Mouse (Mus musculus) C2C12 (cell line): ENCODE results near the gene Prkg1.

ENCODE experiments used
- CEBPB ChIP-seq: IDR thresholded peaks from one replicate; pipeline ENCODE4 v1.6.1; 2011; ENCODE audit warnings: low read depth, mild to moderate bottlenecking, control low read depth, moderate library complexity
- CTCF ChIP-seq: IDR thresholded peaks from one replicate; pipeline ENCODE4 v1.5.1; 2011; ENCODE audit not compliant: control insufficient read depth, insufficient read depth, insufficient read length
- FOSL1 ChIP-seq: IDR thresholded peaks from one replicate; pipeline ENCODE4 v1.8.0; 2011; ENCODE audit warnings: mild to moderate bottlenecking, low read length; ENCODE audit not compliant: poor library complexity, insufficient read depth, severe bottlenecking
- MAX ChIP-seq: IDR thresholded peaks from one replicate; pipeline ENCODE4 v1.6.1; 2011; ENCODE audit warnings: mild to moderate bottlenecking, control low read depth
- MYOG ChIP-seq: IDR thresholded peaks from one replicate; pipeline ENCODE4 v1.6.1; 2011; ENCODE audit not compliant: control insufficient read depth, insufficient read length; ENCODE audit errors: extremely low read depth

DNA sequence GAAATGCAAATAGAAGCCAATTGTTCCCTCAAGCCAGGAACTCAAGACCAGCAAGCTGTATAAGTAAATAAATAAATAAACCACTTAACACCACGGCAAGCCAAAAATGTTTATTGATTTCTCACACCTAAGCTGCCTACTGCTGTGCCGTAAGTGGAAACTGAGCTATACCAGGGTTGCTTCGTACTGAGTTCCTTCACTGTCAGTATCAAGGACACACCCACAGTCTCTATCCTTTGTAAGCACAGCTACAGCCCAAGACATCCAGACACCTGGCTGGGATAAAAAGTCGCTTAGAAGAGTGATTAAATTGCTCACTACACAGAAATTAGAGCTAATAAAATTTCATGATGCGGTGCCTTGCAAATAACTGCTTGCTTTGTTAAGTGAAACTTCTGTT is 434.9 kb downstream of the Prkg1 start:
- no peak for TF ChIP-seq MAX
- TF ChIP-seq CEBPB = no peak
- TF ChIP-seq CTCF = no peak
- TF ChIP-seq MYOG = no peak
- TF ChIP-seq FOSL1 = no peak
